Comparison of ENCODE assay signal across 12 mouse cellular contexts in genomic region chr4:139489946-139490345, GRCm38 (mm10). TPM values are rescaled to one million over a fixed set of nuclear protein-coding genes. Genes with fewer than 3 reads are reported as not detected.
DNase-seq lines count a peak whose midpoint lies in the region; ATAC-seq lines count a peak whose summit lies in the region.
"Had no signal": no experiment of that assay in that cellular context is flagged by ENCODE, and none has a peak within 500 bp of the region (broad histone marks: within the 10 kb centered on the region; RNA-seq: fewer than 3 reads in every experiment).

No protein-coding gene starts in this region.

- H3K9me3 ChIP-seq in forebrain, embryonic 14.5 days (replicated peaks; ENCODE audit: control insufficient read depth, low read length) = no peaks in the 10 kb centered on the region
- H3K9me3 ChIP-seq: stomach, embryonic 15.5 days had no signal

- no peak overlapping the region for H3K9ac ChIP-seq in forebrain, embryonic 14.5 days (ENCODE audit: low read length)
- H3K9ac ChIP-seq: stomach, embryonic 15.5 days had no signal

- WGBS in forebrain, embryonic 14.5 days = 86% methylated on average over 1 of the region's 1 CpGs

- H3K27me3 ChIP-seq in forebrain, embryonic 14.5 days (replicated peaks; ENCODE audit: control insufficient read depth, insufficient read depth, low read length) = no peaks in the 10 kb centered on the region
- H3K27me3 ChIP-seq: stomach, embryonic 15.5 days had no signal

- no peak for ATAC-seq in forebrain, embryonic 14.5 days
- ATAC-seq: inflammation-experienced regulatory T-cells, adult 6 months had no signal

- DNase-seq in gastrocnemius, postnatal 14 days = peak; percentile 34
- DNase-seq in gastrocnemius, postnatal 4 days (ENCODE audit: low spot score in 2 of 2) = no peak
- peak; percentile 53 for DNase-seq in lung, postnatal 10 days
- no peak for DNase-seq in lung, postnatal 36 days
- peak; percentile 78 to 81 for DNase-seq in cerebellum, postnatal 25 days
- peak; percentile 36 for DNase-seq in skeletal muscle tissue, adult 2 months (ENCODE audit: low read depth, low spot score)
- DNase-seq in T-cell, adult 2 months (ENCODE audit: low spot score) = no peak
- no peak for DNase-seq in forebrain, embryonic 14.5 days (ENCODE audit: low spot score)
- DNase-seq: B cell, adult 2 months; lung, adult 2 months had no signal

- H3K27ac ChIP-seq in forebrain, embryonic 14.5 days (ENCODE audit: low read depth, low read length) = no peak overlapping the region
- H3K27ac ChIP-seq: stomach, embryonic 15.5 days had no signal

- H3K4me1 ChIP-seq in forebrain, embryonic 14.5 days (ENCODE audit: control insufficient read depth, insufficient read depth, low read length) = no peaks in the 10 kb centered on the region
- H3K4me1 ChIP-seq: stomach, embryonic 15.5 days had no signal

- intact Hi-C loops in gastrocnemius, postnatal 14 days (cut with DNase I; ENCODE audit: low total_unique reads) = no loop called here

- peaks cover 71% of the 10 kb centered on the region for H3K36me3 ChIP-seq in forebrain, embryonic 14.5 days (ENCODE audit: control insufficient read depth, insufficient read depth, low read length)

- H3K4me3 ChIP-seq in forebrain, embryonic 14.5 days (ENCODE audit: low read depth, low read length) = no peak overlapping the region
- H3K4me3 ChIP-seq: stomach, embryonic 15.5 days had no signal

- H3K4me2 ChIP-seq in forebrain, embryonic 14.5 days (ENCODE audit: low read length) = no peak overlapping the region
- H3K4me2 ChIP-seq: stomach, embryonic 15.5 days had no signal

RNA-seq across cellular contexts. Expression of gene Iffo2, which starts 40.4 kb away (rescaled TPM):
- total RNA-seq in gastrocnemius, postnatal 14 days (2021) = 1 to 10 TPM; 3.9 to 4.9 TPM
- total RNA-seq in gastrocnemius, postnatal 4 days (2021) = 10 to 100 TPM; 11.5 to 11.8 TPM
- polyA plus RNA-seq in forebrain, embryonic 14.5 days (2014; fragmentation: Nextera tagmentation; extraction: Ambion mirVana) = 3.1 and 4.5 TPM in 2 replicates

Comparison
In these comparisons a context has a peak if more than half of its experiments do, and no peak if none do; other contexts are left out.
1. DNase-seq: peak in gastrocnemius, postnatal 14 days (single experiment), lung, postnatal 10 days (single experiment), cerebellum, postnatal 25 days (2 of 2) and skeletal muscle tissue, adult 2 months (single experiment); none in gastrocnemius, postnatal 4 days (0 of 2), lung, postnatal 36 days (single experiment), T-cell, adult 2 months (single experiment) and forebrain, embryonic 14.5 days (single experiment).